8 mouse cellular contexts compared by ENCODE assay signal in genomic region chr3:157717313-157717921, GRCm38 (mm10).
A peak's percentile ranks its signal among the peaks of the same experiment; 100 is the strongest.
DNase-seq lines count a peak whose midpoint lies in the region; ATAC-seq lines count a peak whose summit lies in the region.

No protein-coding gene starts in this region.

- H3K4me2 ChIP-seq in forebrain, embryonic 14.5 days (ENCODE audit: low read length) = no peak overlapping the region
- no peak overlapping the region for H3K4me2 ChIP-seq in hindbrain, embryonic 14.5 days (replicated peaks)

- H3K9me3 ChIP-seq in forebrain, embryonic 14.5 days (replicated peaks; ENCODE audit: control insufficient read depth, low read length) = no peaks in the 10 kb centered on the region
- H3K9me3 ChIP-seq in hindbrain, embryonic 14.5 days (ENCODE audit: control insufficient read depth, low read length) = no peaks in the 10 kb centered on the region

- no peaks in the 10 kb centered on the region for H3K27me3 ChIP-seq in forebrain, embryonic 14.5 days (replicated peaks; ENCODE audit: control insufficient read depth, insufficient read depth, low read length)
- no peaks in the 10 kb centered on the region for H3K27me3 ChIP-seq in hindbrain, embryonic 14.5 days (ENCODE audit: control insufficient read depth, insufficient read depth, low read length)

- no peaks in the 10 kb centered on the region for H3K36me3 ChIP-seq in forebrain, embryonic 14.5 days (ENCODE audit: control insufficient read depth, insufficient read depth, low read length)
- no peaks in the 10 kb centered on the region for H3K36me3 ChIP-seq in hindbrain, embryonic 14.5 days (replicated peaks; ENCODE audit: control insufficient read depth, insufficient read depth)

- H3K9ac ChIP-seq in forebrain, embryonic 14.5 days (ENCODE audit: low read length) = no peak overlapping the region
- no peak overlapping the region for H3K9ac ChIP-seq in hindbrain, embryonic 14.5 days

- no peak overlapping the region for H3K27ac ChIP-seq in forebrain, embryonic 14.5 days (ENCODE audit: low read depth, low read length)
- H3K27ac ChIP-seq in hindbrain, embryonic 14.5 days = no peak overlapping the region

- no peak overlapping the region for H3K4me3 ChIP-seq in forebrain, embryonic 14.5 days (ENCODE audit: low read depth, low read length)
- H3K4me3 ChIP-seq in hindbrain, embryonic 14.5 days (replicated peaks; ENCODE audit: low read length) = no peak overlapping the region

- 21% methylated on average over 7 of the region's 7 CpGs for WGBS in forebrain, embryonic 14.5 days
- 25% methylated on average over 7 of the region's 7 CpGs for WGBS in hindbrain, embryonic 14.5 days

- H3K4me1 ChIP-seq in forebrain, embryonic 14.5 days (ENCODE audit: control insufficient read depth, insufficient read depth, low read length) = no peaks in the 10 kb centered on the region
- H3K4me1 ChIP-seq in hindbrain, embryonic 14.5 days (replicated peaks; ENCODE audit: control insufficient read depth, insufficient read depth, low read length) = no peaks in the 10 kb centered on the region

- peak; percentile 60 for DNase-seq in Muller cell, postnatal 12 days (ENCODE audit: inconsistent ontology term)
- peak; percentile 55 for DNase-seq in c-Kit-positive CD71-positive TER-119-negative erythroid progenitor cells, embryonic 14.5 days (ENCODE audit: low read depth)
- peak; percentile 83 for DNase-seq in forebrain, embryonic 14.5 days (ENCODE audit: low spot score)
- peak; percentile 82 for DNase-seq in hindbrain, embryonic 14.5 days (ENCODE audit: low spot score)
- peak; percentile 79 to 84 for DNase-seq in layer of hippocampus, postnatal 10 days (ENCODE audit: low spot score in 2 of 2)
- peak; percentile 76 for DNase-seq in lung, postnatal 36 days
- DNase-seq in right cerebral cortex, postnatal 14 days = peak; percentile 83
- peak; percentile 29 to 74 for DNase-seq in urinary bladder, postnatal 4 days (ENCODE audit: low spot score in 2 of 2)

- peak; percentile 75 for ATAC-seq in forebrain, embryonic 14.5 days
- no peak for ATAC-seq in hindbrain, embryonic 14.5 days (ENCODE audit: low FRiP score)
